Mouse (Mus musculus) embryonic facial prominence, embryonic 15.5 days (tissue): ENCODE measurements around the gene Siae. TPM values are rescaled to one million over a fixed set of nuclear protein-coding genes. Genes with fewer than 3 reads are reported as not detected.

Experiments
- ATAC-seq: fragments of 200-750 bp; cut with Nextera tagmentation; 2 replicates; pipeline ENCODE4 v1.8.0; 2017; ENCODE audit warnings: low read depth, moderate TSS enrichment; ENCODE audit not compliant: insufficient number of reproducible peaks, low FRiP score, low TSS enrichment
- H3K27ac ChIP-seq: fragments of 300-500 bp; sonication (generic); replicated peaks from 2 replicates; pipeline ENCODE4 v1.5.1; 2015; ENCODE audit warnings: mild to moderate bottlenecking, inconsistent platforms
- H3K27me3 ChIP-seq: fragments of 300-500 bp; sonication (generic); 2 replicates; pipeline ENCODE4 v1.6.1; 2015; ENCODE audit warnings: inconsistent platforms
- H3K36me3 ChIP-seq: fragments of 300-500 bp; sonication (generic); 2 replicates; pipeline ENCODE4 v1.6.1; 2015; ENCODE audit warnings: mild to moderate bottlenecking, inconsistent platforms
- H3K4me1 ChIP-seq: fragments of 300-500 bp; sonication (generic); 2 replicates; pipeline ENCODE4 v1.6.1; 2015; ENCODE audit warnings: inconsistent platforms
- H3K4me2 ChIP-seq: fragments of 300-500 bp; sonication (generic); replicated peaks from 2 replicates; pipeline ENCODE4 v1.6.1; 2015; ENCODE audit warnings: mild to moderate bottlenecking, inconsistent platforms
- H3K4me3 ChIP-seq: fragments of 300-500 bp; sonication (generic); replicated peaks from 2 replicates; pipeline ENCODE4 v1.5.1; 2015; ENCODE audit warnings: mild to moderate bottlenecking, inconsistent platforms
- H3K9ac ChIP-seq: fragments of 300-500 bp; sonication (generic); 2 replicates; pipeline ENCODE4 v1.6.1; 2015; ENCODE audit warnings: inconsistent platforms
- H3K9me3 ChIP-seq: fragments of 300-500 bp; sonication (generic); replicated peaks from 2 replicates; pipeline ENCODE4 v1.6.1; 2016; ENCODE audit warnings: inconsistent platforms
- WGBS: fragments of 180-500 bp; shearing (Covaris S2); methylation state at CpG from one replicate; pipeline ENCODE4 v1.1.7; 2015; 5-methylcytosine and 5-hydroxymethylcytosine counted together
- polyA plus RNA-seq: library from polyadenylated mRNA; unstranded; fragments of >200 nt; fragmentation: Nextera tagmentation; extraction: Ambion mirVana; gene quantifications from 2 replicates; pipeline ENCODE4 v1.2.1, GENCODE M21; 2015

The Siae gene
- polyA plus RNA-seq, 1 experiment from 2014 or later = 10.9 TPM

GRCm38 (mm10) chr9:37628581-37628980 lies 73.1 kb downstream of the Siae start:
- no peak for ATAC-seq
- Histone ChIP-seq H3K4me2 (no peak overlapping the region), H3K27ac (no peak overlapping the region), H3K27me3 (no peaks in the 10 kb centered on the region), H3K4me1 (peaks cover 10% of the 10 kb centered on the region), H3K36me3 (no peaks in the 10 kb centered on the region), H3K4me3 (no peak overlapping the region), H3K9ac (no peak overlapping the region), H3K9me3 (no peaks in the 10 kb centered on the region)
- 66% methylated on average over 4 of the region's 4 CpGs for WGBS

GRCm38 (mm10) chr9:37629941-37630340 lies 74.4 kb downstream of the Siae start:
- H3K9ac ChIP-seq = no peak overlapping the region
- no peaks in the 10 kb centered on the region for H3K27me3 ChIP-seq
- no peak overlapping the region for H3K4me2 ChIP-seq
- WGBS = 84% methylated on average over 2 of the region's 2 CpGs
- no peak overlapping the region for H3K27ac ChIP-seq
- no peak overlapping the region for H3K4me3 ChIP-seq
- peaks cover 10% of the 10 kb centered on the region for H3K4me1 ChIP-seq
- ATAC-seq = no peak
- no peaks in the 10 kb centered on the region for H3K36me3 ChIP-seq
- H3K9me3 ChIP-seq = no peaks in the 10 kb centered on the region

GRCm38 (mm10) chr9:37632305-37632704 lies 76.8 kb downstream of the Siae start:
- Histone ChIP-seq H3K4me3 (no peak overlapping the region), H3K36me3 (no peaks in the 10 kb centered on the region), H3K9ac (no peak overlapping the region), H3K9me3 (no peaks in the 10 kb centered on the region), H3K4me1 (no peaks in the 10 kb centered on the region), H3K27ac (no peak overlapping the region), H3K4me2 (no peak overlapping the region), H3K27me3 (no peaks in the 10 kb centered on the region)
- ATAC-seq = no peak
- 85% methylated on average over 2 of the region's 2 CpGs for WGBS

- Histone ChIP-seq H3K9me3 (no peaks in the 10 kb centered on the region), H3K36me3 (no peaks in the 10 kb centered on the region), H3K4me3 (no peak overlapping the region), H3K9ac (no peak overlapping the region), H3K4me2 (no peak overlapping the region), H3K4me1 (no peaks in the 10 kb centered on the region), H3K27ac (no peak overlapping the region), H3K27me3 (no peaks in the 10 kb centered on the region)
- no peak for ATAC-seq
- WGBS = 87% methylated on average over 3 of the region's 3 CpGs
These were observed 78.8 kb downstream of the Siae start for GRCm38 (mm10) chr9:37634269-37634668.

GRCm38 (mm10) chr9:37636335-37636734 lies 80.8 kb downstream of the Siae start:
- no peaks in the 10 kb centered on the region for H3K27me3 ChIP-seq
- no peaks in the 10 kb centered on the region for H3K36me3 ChIP-seq
- no peak overlapping the region for H3K27ac ChIP-seq
- H3K9me3 ChIP-seq = no peaks in the 10 kb centered on the region
- H3K4me3 ChIP-seq = no peak overlapping the region
- no peaks in the 10 kb centered on the region for H3K4me1 ChIP-seq
- no peak for ATAC-seq
- H3K4me2 ChIP-seq = no peak overlapping the region
- no peak overlapping the region for H3K9ac ChIP-seq
- 19% methylated on average over 7 of the region's 7 CpGs for WGBS

GRCm38 (mm10) chr9:37636800-37637542 lies 81.5 kb downstream of the Siae start:
- ATAC-seq = no peak
- WGBS = 40% methylated on average over 6 of the region's 6 CpGs
- Histone ChIP-seq H3K4me3 (no peak overlapping the region), H3K27me3 (no peaks in the 10 kb centered on the region), H3K27ac (no peak overlapping the region), H3K36me3 (no peaks in the 10 kb centered on the region), H3K9ac (no peak overlapping the region), H3K4me2 (no peak overlapping the region), H3K9me3 (no peaks in the 10 kb centered on the region), H3K4me1 (no peaks in the 10 kb centered on the region)

- no peak for ATAC-seq
- WGBS = 68% methylated on average over 3 of the region's 3 CpGs
- H3K36me3 ChIP-seq = no peaks in the 10 kb centered on the region
- H3K4me1 ChIP-seq = no peaks in the 10 kb centered on the region
- no peak overlapping the region for H3K27ac ChIP-seq
- H3K9me3 ChIP-seq = no peaks in the 10 kb centered on the region
- no peaks in the 10 kb centered on the region for H3K27me3 ChIP-seq
- no peak overlapping the region for H3K4me3 ChIP-seq
- no peak overlapping the region for H3K9ac ChIP-seq
- no peak overlapping the region for H3K4me2 ChIP-seq
These were observed 83.2 kb downstream of the Siae start for GRCm38 (mm10) chr9:37638721-37639120.

- H3K4me2 ChIP-seq = no peak overlapping the region
- H3K9me3 ChIP-seq = no peaks in the 10 kb centered on the region
- H3K9ac ChIP-seq = no peak overlapping the region
- no peak overlapping the region for H3K4me3 ChIP-seq
- peaks cover 42% of the 10 kb centered on the region for H3K36me3 ChIP-seq
- ATAC-seq = no peak
- H3K27me3 ChIP-seq = no peaks in the 10 kb centered on the region
- WGBS = 74% methylated on average over 3 of the region's 3 CpGs
- H3K27ac ChIP-seq = no peak overlapping the region
- no peaks in the 10 kb centered on the region for H3K4me1 ChIP-seq
These were observed 90.7 kb downstream of the Siae start for GRCm38 (mm10) chr9:37646246-37646645.

- Histone ChIP-seq H3K27me3 (no peaks in the 10 kb centered on the region), H3K9ac (no peak overlapping the region), H3K4me2 (no peak overlapping the region), H3K36me3 (peaks cover 71% of the 10 kb centered on the region), H3K4me1 (0 out of 2 replicates have a peak, but pooled peaks cover 3% of the 10 kb centered on the region), H3K4me3 (no peak overlapping the region), H3K27ac (no peak overlapping the region), H3K9me3 (no peaks in the 10 kb centered on the region)
- WGBS = 94% methylated on average over 5 of the region's 5 CpGs
- no peak for ATAC-seq
These were observed 95.1 kb downstream of the Siae start for GRCm38 (mm10) chr9:37650639-37651038.

- Histone ChIP-seq H3K4me2 (no peak overlapping the region), H3K36me3 (peaks cover 53% of the 10 kb centered on the region), H3K9ac (no peak overlapping the region), H3K27me3 (no peaks in the 10 kb centered on the region), H3K27ac (no peak overlapping the region), H3K4me3 (no peak overlapping the region), H3K9me3 (no peaks in the 10 kb centered on the region), H3K4me1 (peaks cover 7% of the 10 kb centered on the region; the same call in 1 of the 2 replicates)
- no peak for ATAC-seq
- WGBS = 79% methylated on average over 5 of the region's 5 CpGs
These were observed 98.3 kb downstream of the Siae start for GRCm38 (mm10) chr9:37653836-37654235.

- Histone ChIP-seq H3K9ac (peak overlapping the region; percentile 66; the same call in 1 of the 2 replicates), H3K27ac (no peak overlapping the region)
- 52% methylated on average over 8 of the region's 8 CpGs for WGBS
These were observed 100.5 kb downstream of the Siae start for GRCm38 (mm10) chr9:37655961-37656360.

GRCm38 (mm10) chr9:37656439-37656881 lies 101.0 kb downstream of the Siae start:
- H3K27me3 ChIP-seq = no peaks in the 10 kb centered on the region
- WGBS = 1% methylated on average over 10 of the region's 10 CpGs
- peak overlapping the region; percentile 57 for H3K4me2 ChIP-seq
- peaks cover 27% of the 10 kb centered on the region for H3K36me3 ChIP-seq
- peak overlapping the region; percentile 97 for H3K27ac ChIP-seq
- peak overlapping the region; percentile 87 for H3K4me3 ChIP-seq
- peak overlapping the region; percentile 66 for H3K9ac ChIP-seq
- no peaks in the 10 kb centered on the region for H3K9me3 ChIP-seq
- peaks cover 7% of the 10 kb centered on the region; the same call in 1 of the 2 replicates for H3K4me1 ChIP-seq
- no peak for ATAC-seq

More at GRCm38 (mm10) chr9:37655961-37656360, 100.5 kb downstream of the Siae start:
- Histone ChIP-seq H3K4me1 (peaks cover 7% of the 10 kb centered on the region; the same call in 1 of the 2 replicates), H3K4me3 (peak overlapping the region; percentile 87), H3K4me2 (peak overlapping the region; percentile 57), H3K27me3 (no peaks in the 10 kb centered on the region), H3K9me3 (no peaks in the 10 kb centered on the region), H3K36me3 (peaks cover 32% of the 10 kb centered on the region)
- no peak for ATAC-seq
